Mouse (Mus musculus): ENCODE results near the gene Chp1.
"Not testable (repeated sequence)": the region's sequence is repeated elsewhere in the genome, so short reads cannot be mapped to it uniquely, and the experiment has no call there.

Gene Chp1

GRCm38 (mm10) chr2:119547522-119548370 is at the start of gene Chp1, which contains the start of gene Exd1:
Gene Chp1 (plus strand): TSS chr2:119547697.
Gene Exd1 (minus strand): TSS chr2:119547627.
- peak; percentile 90 for DNase-seq (ENCODE audit: extremely low read depth, low read depth)

GRCm38 (mm10) chr2:119498859-119499258 is 48.6 kb upstream of the Chp1 start:
- DNase-seq (ENCODE audit: extremely low read depth, low read depth): no peak

- DNase-seq (ENCODE audit: extremely low read depth, low read depth): no peak
These were observed 46.4 kb upstream of the Chp1 start for GRCm38 (mm10) chr2:119500965-119501652.

- DNase-seq (ENCODE audit: extremely low read depth, low read depth): no peak
These were observed 40.4 kb upstream of the Chp1 start for GRCm38 (mm10) chr2:119507108-119507507.

- not testable (repeated sequence) for DNase-seq (ENCODE audit: extremely low read depth, low read depth)
These were observed 39.0 kb upstream of the Chp1 start for GRCm38 (mm10) chr2:119508518-119508917.

GRCm38 (mm10) chr2:119510856-119511255 is 36.6 kb upstream of the Chp1 start:
- no peak for DNase-seq (ENCODE audit: extremely low read depth, low read depth)

- peak; percentile 33 for DNase-seq (ENCODE audit: extremely low read depth, low read depth)
These were observed 35.2 kb upstream of the Chp1 start for GRCm38 (mm10) chr2:119512292-119512691.

GRCm38 (mm10) chr2:119514026-119514522 is 33.4 kb upstream of the Chp1 start:
- no peak for DNase-seq (ENCODE audit: extremely low read depth, low read depth)

GRCm38 (mm10) chr2:119516811-119517210 is 30.7 kb upstream of the Chp1 start:
- DNase-seq (ENCODE audit: extremely low read depth, low read depth): no peak

- no peak for DNase-seq (ENCODE audit: extremely low read depth, low read depth)
These were observed 26.9 kb upstream of the Chp1 start for GRCm38 (mm10) chr2:119520550-119520949.

- no peak for DNase-seq (ENCODE audit: extremely low read depth, low read depth)
These were observed 23.7 kb upstream of the Chp1 start for GRCm38 (mm10) chr2:119523836-119524235.

- no peak for DNase-seq (ENCODE audit: extremely low read depth, low read depth)
These were observed 22.1 kb upstream of the Chp1 start for GRCm38 (mm10) chr2:119525422-119525821.

GRCm38 (mm10) chr2:119538802-119539201 is 8.7 kb upstream of the Chp1 start:
- no peak for DNase-seq (ENCODE audit: extremely low read depth, low read depth)

- DNase-seq (ENCODE audit: extremely low read depth, low read depth): peak; percentile 46
These were observed 5.4 kb upstream of the Chp1 start for GRCm38 (mm10) chr2:119542106-119542505.

GRCm38 (mm10) chr2:119543656-119544055 is 3.8 kb upstream of the Chp1 start:
- no peak for DNase-seq (ENCODE audit: extremely low read depth, low read depth)

GRCm38 (mm10) chr2:119546848-119547521 is 512 bp upstream of the Chp1 start:
- DNase-seq (ENCODE audit: extremely low read depth, low read depth): peak; percentile 67

GRCm38 (mm10) chr2:119548371-119548660 is 819 bp downstream of the Chp1 start:
- DNase-seq (ENCODE audit: extremely low read depth, low read depth): no peak

GRCm38 (mm10) chr2:119548691-119549090 is 1.2 kb downstream of the Chp1 start:
- no peak for DNase-seq (ENCODE audit: extremely low read depth, low read depth)

GRCm38 (mm10) chr2:119549678-119550077 is 2.2 kb downstream of the Chp1 start:
- no peak for DNase-seq (ENCODE audit: extremely low read depth, low read depth)

GRCm38 (mm10) chr2:119558039-119558438 is 10.5 kb downstream of the Chp1 start:
- no peak for DNase-seq (ENCODE audit: extremely low read depth, low read depth)

GRCm38 (mm10) chr2:119558737-119559340 is 11.3 kb downstream of the Chp1 start:
- no peak for DNase-seq (ENCODE audit: extremely low read depth, low read depth)

- DNase-seq (ENCODE audit: extremely low read depth, low read depth): no peak
These were observed 14.3 kb downstream of the Chp1 start for GRCm38 (mm10) chr2:119561794-119562193.

All from MEL-GATA-1-ER (cell line).